ENCODE assay signal across 27 mouse cellular contexts in the genomic region with DNA sequence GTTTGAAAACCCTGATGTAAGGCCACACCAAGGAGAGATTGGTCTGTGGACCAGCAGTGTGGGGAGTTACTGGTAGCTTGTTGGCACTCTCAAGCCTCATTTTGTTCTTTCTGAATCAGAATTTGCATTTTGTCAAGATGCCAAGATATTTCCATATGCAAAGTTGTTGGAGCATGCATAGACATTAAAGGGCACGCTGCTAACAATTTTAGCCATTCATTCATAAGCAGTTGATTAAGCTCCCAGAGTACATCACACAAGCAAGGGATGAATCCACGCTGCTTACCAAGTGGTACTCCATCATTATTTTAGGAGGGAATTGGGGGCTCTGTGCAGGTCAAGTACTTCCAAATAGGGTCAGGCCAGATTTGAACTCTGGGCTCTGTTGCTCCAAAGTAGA.
DNase-seq lines count a peak whose midpoint lies in the region; ATAC-seq and TF ChIP-seq lines count a peak whose summit lies in the region.
"Had no signal": no experiment of that assay in that cellular context is flagged by ENCODE, and none has a peak within 500 bp of the region (broad histone marks: within the 10 kb centered on the region; RNA-seq: fewer than 3 reads in every experiment).

No protein-coding gene starts in this region.

- WGBS in midbrain, embryonic 14.5 days: 41% methylated on average over 2 of the region's 2 CpGs
- WGBS in midbrain, embryonic 16.5 days: 38% methylated on average over 2 of the region's 2 CpGs
- 24% methylated on average over 2 of the region's 2 CpGs for WGBS in forebrain, postnatal 0 days
- 55% methylated on average over 2 of the region's 2 CpGs for WGBS in midbrain, postnatal 0 days

- no peak for DNase-seq in frontal cortex, postnatal 25 days (ENCODE audit: low spot score in 2 of 2)
- peak; percentile 68 for DNase-seq in midbrain, embryonic 14.5 days
- DNase-seq in forebrain, postnatal 0 days: peak; percentile 11
- peak; percentile 63 for DNase-seq in midbrain, postnatal 0 days (ENCODE audit: low spot score)
- DNase-seq in adrenal gland, postnatal 14 days: no peak
- no peak for DNase-seq in cerebellum, adult 18-20 months
- DNase-seq: adrenal gland, postnatal 36 days; cerebellum, adult 11-12 months; cerebellum, postnatal 25 days; embryo, embryonic 11 days; gastrocnemius, postnatal 10 days; heart, adult 2 months; kidney, adult 2 months; lung, postnatal 36 days; thymus, postnatal 25 days had no signal

- TF ChIP-seq CTCF in forebrain, postnatal 0 days (IDR thresholded peaks at IDR 0.05; ENCODE audit: low read depth): no peak
- TF ChIP-seq CTCF in midbrain, postnatal 0 days (IDR thresholded peaks at IDR 0.05): no peak

- ATAC-seq in frontal cortex, adult (ENCODE audit: low TSS enrichment): peak; percentile 44; the same call in 1 of the 2 replicates
- no peak for ATAC-seq in midbrain, embryonic 14.5 days (ENCODE audit: low FRiP score, low TSS enrichment)
- no peak for ATAC-seq in midbrain, embryonic 16.5 days
- peak; percentile 32; the same call in 1 of the 2 replicates for ATAC-seq in forebrain, postnatal 0 days
- ATAC-seq in midbrain, postnatal 0 days (ENCODE audit: low FRiP score): no peak
- ATAC-seq: CD4-positive, CD25-positive, alpha-beta regulatory T cell, adult 4 months had no signal

- H3K9ac ChIP-seq in midbrain, embryonic 14.5 days (replicated peaks; ENCODE audit: low read length): no peak overlapping the region
- H3K9ac ChIP-seq in midbrain, embryonic 16.5 days (ENCODE audit: low read depth, low read length): no peak overlapping the region
- no peak overlapping the region for H3K9ac ChIP-seq in forebrain, postnatal 0 days
- no peak overlapping the region for H3K9ac ChIP-seq in midbrain, postnatal 0 days (replicated peaks; ENCODE audit: low read length, poor library complexity, severe bottlenecking)
- H3K9ac ChIP-seq: embryonic facial prominence, embryonic 13.5 days; limb, embryonic 15.5 days; liver, embryonic 14.5 days; lung, embryonic 15.5 days; neural tube, embryonic 12.5 days had no signal

- no peaks in the 10 kb centered on the region for H3K9me3 ChIP-seq in midbrain, embryonic 14.5 days (ENCODE audit: control insufficient read depth, low read length)
- no peaks in the 10 kb centered on the region for H3K9me3 ChIP-seq in midbrain, embryonic 16.5 days (replicated peaks; ENCODE audit: control insufficient read depth, low read length, poor library complexity, severe bottlenecking)
- H3K9me3 ChIP-seq in forebrain, postnatal 0 days (ENCODE audit: low read length): no peaks in the 10 kb centered on the region
- H3K9me3 ChIP-seq in midbrain, postnatal 0 days (ENCODE audit: low read length): no peaks in the 10 kb centered on the region
- H3K9me3 ChIP-seq: embryonic facial prominence, embryonic 13.5 days; limb, embryonic 15.5 days; lung, embryonic 15.5 days; megakaryocyte, embryonic 14.5 days; neural tube, embryonic 12.5 days had no signal

- H3K27me3 ChIP-seq in midbrain, embryonic 14.5 days (ENCODE audit: control insufficient read depth, insufficient read depth, low read length): no peaks in the 10 kb centered on the region
- no peaks in the 10 kb centered on the region for H3K27me3 ChIP-seq in midbrain, embryonic 16.5 days (ENCODE audit: control insufficient read depth, insufficient read depth, low read depth, low read length)
- H3K27me3 ChIP-seq in forebrain, postnatal 0 days (ENCODE audit: insufficient read depth, low read length): no peaks in the 10 kb centered on the region
- H3K27me3 ChIP-seq in midbrain, postnatal 0 days (ENCODE audit: insufficient read depth, low read length): no peaks in the 10 kb centered on the region
- H3K27me3 ChIP-seq: embryonic facial prominence, embryonic 13.5 days; limb, embryonic 15.5 days; lung, embryonic 15.5 days; megakaryocyte, embryonic 14.5 days; neural tube, embryonic 12.5 days had no signal

- H3K4me3 ChIP-seq in midbrain, embryonic 14.5 days (replicated peaks; ENCODE audit: low read depth, low read length): no peak overlapping the region
- H3K4me3 ChIP-seq in midbrain, embryonic 16.5 days (ENCODE audit: low read depth, low read length): no peak overlapping the region
- no peak overlapping the region for H3K4me3 ChIP-seq in forebrain, postnatal 0 days (ENCODE audit: low read depth, low read length)
- H3K4me3 ChIP-seq in midbrain, postnatal 0 days (ENCODE audit: low read depth, low read length): no peak overlapping the region
- H3K4me3 ChIP-seq: embryonic facial prominence, embryonic 13.5 days; erythroblast, embryonic 14.5 days; heart, adult 2 months; left cerebral cortex, adult 2 months; limb, embryonic 15.5 days; lung, embryonic 15.5 days; megakaryocyte, embryonic 14.5 days; neural tube, embryonic 12.5 days had no signal

- H3K36me3 ChIP-seq in midbrain, embryonic 14.5 days (ENCODE audit: control insufficient read depth, insufficient read depth, low read length): no peaks in the 10 kb centered on the region
- no peaks in the 10 kb centered on the region for H3K36me3 ChIP-seq in midbrain, embryonic 16.5 days (ENCODE audit: control insufficient read depth, insufficient read depth, low read length)
- H3K36me3 ChIP-seq in forebrain, postnatal 0 days (ENCODE audit: insufficient read depth): no peaks in the 10 kb centered on the region
- no peaks in the 10 kb centered on the region for H3K36me3 ChIP-seq in midbrain, postnatal 0 days (ENCODE audit: insufficient read depth, low read length)
- H3K36me3 ChIP-seq: embryonic facial prominence, embryonic 13.5 days; limb, embryonic 15.5 days; lung, embryonic 15.5 days; neural tube, embryonic 12.5 days had no signal

- H3K4me2 ChIP-seq in midbrain, embryonic 14.5 days (ENCODE audit: low read length): no peak overlapping the region
- no peak overlapping the region for H3K4me2 ChIP-seq in midbrain, embryonic 16.5 days (ENCODE audit: low read length)
- H3K4me2 ChIP-seq in forebrain, postnatal 0 days (ENCODE audit: low read depth): no peak overlapping the region
- no peak overlapping the region for H3K4me2 ChIP-seq in midbrain, postnatal 0 days (ENCODE audit: low read depth, low read length, poor library complexity, severe bottlenecking)
- H3K4me2 ChIP-seq: embryonic facial prominence, embryonic 13.5 days; limb, embryonic 15.5 days; lung, embryonic 15.5 days; neural tube, embryonic 12.5 days had no signal

- no peaks in the 10 kb centered on the region for H3K4me1 ChIP-seq in midbrain, embryonic 14.5 days (ENCODE audit: control insufficient read depth, insufficient read depth, low read length)
- no peaks in the 10 kb centered on the region for H3K4me1 ChIP-seq in midbrain, embryonic 16.5 days (ENCODE audit: control insufficient read depth, insufficient read depth, low read length)
- no peaks in the 10 kb centered on the region for H3K4me1 ChIP-seq in forebrain, postnatal 0 days (ENCODE audit: insufficient read depth)
- no peaks in the 10 kb centered on the region for H3K4me1 ChIP-seq in midbrain, postnatal 0 days (ENCODE audit: insufficient read depth, low read length)
- H3K4me1 ChIP-seq: embryonic facial prominence, embryonic 13.5 days; limb, embryonic 15.5 days; lung, embryonic 15.5 days; megakaryocyte, embryonic 14.5 days; neural tube, embryonic 12.5 days had no signal

- no peak overlapping the region for H3K27ac ChIP-seq in midbrain, embryonic 14.5 days (replicated peaks; ENCODE audit: low read depth, low read length)
- no peak overlapping the region for H3K27ac ChIP-seq in midbrain, embryonic 16.5 days (ENCODE audit: low read length)
- no peak overlapping the region for H3K27ac ChIP-seq in forebrain, postnatal 0 days (ENCODE audit: low read depth, low read length)
- no peak overlapping the region for H3K27ac ChIP-seq in midbrain, postnatal 0 days (ENCODE audit: low read depth, low read length)
- H3K27ac ChIP-seq: embryonic facial prominence, embryonic 13.5 days; heart, adult 2 months; kidney, postnatal 0 days; left cerebral cortex, adult 2 months; limb, embryonic 15.5 days; liver, embryonic 14.5 days; lung, embryonic 15.5 days; neural tube, embryonic 12.5 days had no signal

Comparison
In these comparisons a context has a peak if more than half of its experiments do, and no peak if none do; other contexts are left out.
1. ATAC-seq: peak in frontal cortex, adult (single experiment) and forebrain, postnatal 0 days (single experiment); none in midbrain, embryonic 14.5 days (single experiment), midbrain, embryonic 16.5 days (single experiment) and midbrain, postnatal 0 days (single experiment).
2. DNase-seq: peak in midbrain, embryonic 14.5 days (single experiment), forebrain, postnatal 0 days (single experiment) and midbrain, postnatal 0 days (single experiment); none in frontal cortex, postnatal 25 days (0 of 2), adrenal gland, postnatal 14 days (single experiment) and cerebellum, adult 18-20 months (0 of 2).